Mouse (Mus musculus): ENCODE measurements around the gene C2cd4a. TPM values are rescaled to one million over a fixed set of nuclear protein-coding genes. Genes with fewer than 3 reads are reported as not detected.

C2cd4a gene
- polyA plus RNA-seq, 1 experiment from 2014 or later, result not detected

DNA sequence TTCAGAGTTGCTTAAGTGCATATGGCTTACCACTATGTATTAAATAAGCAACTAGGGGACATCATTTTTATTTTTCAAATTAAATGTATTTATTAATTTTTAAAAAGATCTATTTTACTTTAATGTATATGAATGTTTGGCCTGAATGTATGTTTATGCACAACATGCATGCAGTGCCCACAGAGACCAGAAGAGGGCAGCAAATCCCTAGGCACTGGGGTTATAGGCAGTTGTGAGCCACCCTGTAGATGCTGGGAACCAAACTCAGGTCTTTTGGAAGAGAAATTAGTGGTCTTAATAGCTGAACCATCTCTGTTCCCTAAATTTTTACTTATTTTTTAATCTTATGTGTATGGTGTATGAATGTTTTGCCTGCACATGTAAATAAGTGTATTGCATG is 48.2 kb downstream of the C2cd4a start:
- no peaks in the 10 kb centered on the region for H3K4me1 ChIP-seq (replicated peaks; ENCODE audit: control insufficient read depth, insufficient read depth, low read length)
- H3K4me3 ChIP-seq (replicated peaks; ENCODE audit: low read length), result no peak overlapping the region
- no peaks in the 10 kb centered on the region for H3K27me3 ChIP-seq (replicated peaks; ENCODE audit: control insufficient read depth, insufficient read depth, low read length)
- no peak overlapping the region for H3K9ac ChIP-seq (replicated peaks; ENCODE audit: low read depth, low read length)
- no peak overlapping the region for H3K4me2 ChIP-seq (ENCODE audit: low read length)
- ATAC-seq, result no peak
- H3K27ac ChIP-seq (ENCODE audit: low read length), result no peak overlapping the region
- H3K9me3 ChIP-seq (ENCODE audit: control insufficient read depth, low read length), result no peaks in the 10 kb centered on the region
- no peaks in the 10 kb centered on the region for H3K36me3 ChIP-seq (ENCODE audit: control insufficient read depth, insufficient read depth)

DNA sequence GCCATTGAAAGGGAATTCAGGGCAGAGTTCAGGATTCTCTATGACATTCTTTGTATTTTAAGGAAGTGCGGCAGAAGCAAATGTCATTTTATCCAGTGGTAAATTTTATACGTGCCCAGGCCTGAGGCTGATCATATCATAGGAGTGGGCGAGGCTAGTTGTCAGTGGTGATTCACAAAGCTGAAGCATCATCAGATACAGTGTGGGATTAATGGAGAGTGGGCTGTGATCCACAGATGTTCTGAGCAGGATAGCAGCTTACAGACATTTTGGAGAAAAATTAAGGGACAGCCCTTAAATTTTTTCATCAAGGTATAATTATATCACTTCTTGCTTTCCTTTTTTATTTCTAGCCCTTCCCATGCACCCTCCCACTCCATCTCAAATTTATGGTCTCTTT is 48.7 kb downstream of the C2cd4a start:
- no peak overlapping the region for H3K27ac ChIP-seq (ENCODE audit: low read length)
- ATAC-seq, result no peak
- no peak overlapping the region for H3K4me3 ChIP-seq (replicated peaks; ENCODE audit: low read length)
- H3K9me3 ChIP-seq (ENCODE audit: control insufficient read depth, low read length), result no peaks in the 10 kb centered on the region
- no peak overlapping the region for H3K9ac ChIP-seq (replicated peaks; ENCODE audit: low read depth, low read length)
- no peaks in the 10 kb centered on the region for H3K36me3 ChIP-seq (ENCODE audit: control insufficient read depth, insufficient read depth)
- WGBS, result 97% methylated on average over 3 of the region's 3 CpGs
- H3K27me3 ChIP-seq (replicated peaks; ENCODE audit: control insufficient read depth, insufficient read depth, low read length), result no peaks in the 10 kb centered on the region
- no peaks in the 10 kb centered on the region for H3K4me1 ChIP-seq (replicated peaks; ENCODE audit: control insufficient read depth, insufficient read depth, low read length)
- H3K4me2 ChIP-seq (ENCODE audit: low read length), result no peak overlapping the region

DNA sequence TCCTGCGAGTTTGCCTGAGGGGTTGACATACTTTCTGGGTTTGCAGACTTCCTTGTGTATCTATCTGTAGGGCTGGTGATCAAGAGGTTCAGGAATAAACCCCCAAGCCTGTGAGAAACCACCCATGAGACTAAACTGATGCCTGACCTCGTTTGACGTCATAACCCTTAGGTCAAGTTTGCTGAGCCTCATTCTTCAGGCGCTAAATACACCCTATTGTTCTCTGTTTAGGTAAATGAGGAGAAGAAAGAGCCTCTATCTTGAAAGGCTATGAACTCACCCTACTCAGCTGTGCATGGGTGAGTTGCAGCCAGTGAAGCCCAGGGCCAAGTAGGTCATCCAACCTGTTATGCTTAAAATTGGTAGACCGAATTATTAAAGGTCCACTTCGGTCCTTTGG is 49.3 kb downstream of the C2cd4a start:
- WGBS, result 71% methylated on average over 6 of the region's 6 CpGs
- H3K27me3 ChIP-seq (replicated peaks; ENCODE audit: control insufficient read depth, insufficient read depth, low read length), result no peaks in the 10 kb centered on the region
- no peak for ATAC-seq
- H3K9ac ChIP-seq (replicated peaks; ENCODE audit: low read depth, low read length), result no peak overlapping the region
- H3K4me3 ChIP-seq (replicated peaks; ENCODE audit: low read length), result no peak overlapping the region
- H3K4me1 ChIP-seq (replicated peaks; ENCODE audit: control insufficient read depth, insufficient read depth, low read length), result no peaks in the 10 kb centered on the region
- no peaks in the 10 kb centered on the region for H3K36me3 ChIP-seq (ENCODE audit: control insufficient read depth, insufficient read depth)
- H3K27ac ChIP-seq (ENCODE audit: low read length), result no peak overlapping the region
- no peaks in the 10 kb centered on the region for H3K9me3 ChIP-seq (ENCODE audit: control insufficient read depth, low read length)
- H3K4me2 ChIP-seq (ENCODE audit: low read length), result no peak overlapping the region

Other genes with a start within 250 kb of the C2cd4a start
- 0.26 and 0.30 TPM in 2 replicates for gene C2cd4b, start 72.9 kb downstream of the C2cd4a start, polyA plus RNA-seq (2015; fragmentation: Nextera tagmentation; extraction: Ambion mirVana)
- 8.2 and 8.6 TPM in 2 replicates for gene Vps13c, start 8.1 kb upstream of the C2cd4a start, polyA plus RNA-seq (2015; fragmentation: Nextera tagmentation; extraction: Ambion mirVana)

All from forebrain, embryonic 16.5 days (tissue).